ENCODE assay signal across 27 mouse cellular contexts in genomic region chrX:13422047-13422446, GRCm38 (mm10). TPM values are rescaled to one million over a fixed set of nuclear protein-coding genes. Genes with fewer than 3 reads are reported as not detected.
DNase-seq lines count a peak whose midpoint lies in the region.
"Had no signal": no experiment of that assay in that cellular context is flagged by ENCODE, and none has a peak within 500 bp of the region (broad histone marks: within the 10 kb centered on the region; RNA-seq: fewer than 3 reads in every experiment).

No protein-coding gene starts in this region.

- no peaks in the 10 kb centered on the region for H3K9me3 ChIP-seq in embryonic facial prominence, embryonic 10.5 days
- H3K9me3 ChIP-seq: forebrain, embryonic 13.5 days; heart, embryonic 13.5 days; hindbrain, embryonic 12.5 days; lung, embryonic 15.5 days; neural tube, embryonic 13.5 days had no signal

- H3K36me3 ChIP-seq in embryonic facial prominence, embryonic 10.5 days (replicated peaks) = no peaks in the 10 kb centered on the region
- H3K36me3 ChIP-seq: heart, embryonic 13.5 days; hindbrain, embryonic 12.5 days; lung, embryonic 15.5 days; neural tube, embryonic 13.5 days had no signal

- no peak overlapping the region for H3K27ac ChIP-seq in embryonic facial prominence, embryonic 10.5 days (replicated peaks)
- H3K27ac ChIP-seq: forebrain, embryonic 13.5 days; heart, embryonic 13.5 days; hindbrain, embryonic 12.5 days; layer of hippocampus, adult 2 months; liver, embryonic 14.5 days; lung, embryonic 15.5 days; neural tube, embryonic 13.5 days had no signal

- peak; percentile 25 to 53 for DNase-seq in cerebellum, postnatal 10 days
- no peak for DNase-seq in cerebellum, adult 11 months
- DNase-seq in kidney, adult 9 months = peak; percentile 2
- no peak for DNase-seq in kidney, adult 18-20 months
- DNase-seq in 3T3-L1 (ENCODE audit: low read depth, low spot score) = peak; percentile 43
- DNase-seq in adipocyte (ENCODE audit: low spot score) = peak; percentile 48
- DNase-seq in embryonic facial prominence, embryonic 10.5 days (ENCODE audit: low spot score) = no peak
- no peak for DNase-seq in left cerebral cortex, adult 9 months (ENCODE audit: low spot score in 2 of 2)
- DNase-seq: adrenal gland, postnatal 25 days; cerebellum, adult 11-12 months; cerebellum, postnatal 36 days; embryo, embryonic 11 days; gastrocnemius, postnatal 25 days; heart, adult 18-20 months; heart, postnatal 14 days; lung, postnatal 36 days; right cerebral cortex, adult 18-20 months; thymus, adult 18-20 months; thymus, postnatal 4 days had no signal

- H3K27me3 ChIP-seq in embryonic facial prominence, embryonic 10.5 days (replicated peaks; ENCODE audit: low read depth, poor library complexity, severe bottlenecking) = peaks cover 66% of the 10 kb centered on the region
- H3K27me3 ChIP-seq: forebrain, embryonic 13.5 days; lung, embryonic 15.5 days had no signal

- H3K4me3 ChIP-seq in embryonic facial prominence, embryonic 10.5 days = no peak overlapping the region
- H3K4me3 ChIP-seq: forebrain, embryonic 13.5 days; heart, embryonic 13.5 days; hindbrain, embryonic 12.5 days; layer of hippocampus, adult 2 months; lung, embryonic 15.5 days; myocyte; neural tube, embryonic 13.5 days had no signal

- WGBS in embryonic facial prominence, embryonic 10.5 days = 70% methylated on average over 4 of the region's 4 CpGs

- no peaks in the 10 kb centered on the region for H3K4me1 ChIP-seq in embryonic facial prominence, embryonic 10.5 days
- H3K4me1 ChIP-seq: forebrain, embryonic 13.5 days; heart, embryonic 13.5 days; hindbrain, embryonic 12.5 days; lung, embryonic 15.5 days; neural tube, embryonic 13.5 days had no signal

RNA-seq across cellular contexts. Expression of gene Nyx, which starts 43.9 kb away (rescaled TPM):
- polyA plus RNA-seq in embryonic facial prominence, embryonic 10.5 days (2016; fragmentation: Nextera tagmentation; extraction: Ambion mirVana) = 0.03 and 0.10 TPM in 2 replicates
- polyA plus RNA-seq: forebrain, embryonic 13.5 days had no signal

Comparison
In these comparisons a context has a peak if more than half of its experiments do, and no peak if none do; other contexts are left out.
1. DNase-seq: peak in cerebellum, postnatal 10 days (2 of 2), kidney, adult 9 months (single experiment), 3T3-L1 (single experiment) and adipocyte (single experiment); none in cerebellum, adult 11 months (single experiment), kidney, adult 18-20 months (single experiment), embryonic facial prominence, embryonic 10.5 days (single experiment) and left cerebral cortex, adult 9 months (0 of 2).